Comparison of ENCODE assay signal across 11 mouse cellular contexts in the genomic region with DNA sequence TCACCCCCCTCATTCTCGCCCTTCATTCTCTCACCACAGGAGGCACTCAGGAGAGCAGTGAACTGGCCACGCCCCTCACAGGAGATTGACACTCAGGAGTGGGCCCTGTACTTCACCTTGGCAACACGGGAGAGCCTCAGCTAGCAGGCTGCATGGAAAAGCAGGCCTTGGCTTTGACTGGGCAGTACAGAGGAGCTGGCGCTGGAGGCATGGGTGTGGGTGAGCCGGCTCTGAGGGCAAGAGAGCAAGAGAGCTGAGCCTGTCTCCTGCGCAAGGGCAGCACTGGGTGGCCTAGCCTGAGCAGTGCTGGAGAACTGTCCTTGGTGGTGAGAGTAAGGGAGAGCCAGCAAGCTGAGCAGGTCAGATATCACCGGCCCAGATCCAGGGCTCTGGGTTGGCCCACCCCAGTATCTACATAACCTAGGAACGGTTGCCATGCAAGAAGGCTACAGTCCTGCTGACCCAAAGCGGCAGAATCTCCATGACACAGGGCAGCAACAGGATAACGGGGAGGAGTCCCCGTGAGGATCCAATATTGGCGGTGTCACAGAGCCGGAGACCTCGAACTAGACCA. TPM values are rescaled to one million over a fixed set of nuclear protein-coding genes. Genes with fewer than 3 reads are reported as not detected.
DNase-seq lines count a peak whose midpoint lies in the region; ATAC-seq and TF ChIP-seq lines count a peak whose summit lies in the region.
"Had no signal": no experiment of that assay in that cellular context is flagged by ENCODE, and none has a peak within 500 bp of the region (broad histone marks: within the 10 kb centered on the region; RNA-seq: fewer than 3 reads in every experiment).

No protein-coding gene starts in this region.

- TF ChIP-seq POLR2A in kidney, adult 2 months (IDR thresholded peaks at IDR 0.05; ENCODE audit: low read depth, low read length), result no peak

- 74% methylated on average over 14 of the region's 14 CpGs for WGBS in kidney, embryonic 14.5 days
- WGBS in kidney, adult 2 months, result 74% methylated on average over 14 of the region's 14 CpGs
- WGBS in midbrain, embryonic 12.5 days, result 71% methylated on average over 14 of the region's 14 CpGs
- 72% methylated on average over 14 of the region's 14 CpGs for WGBS in midbrain, embryonic 14.5 days
- 77% methylated on average over 14 of the region's 14 CpGs for WGBS in forebrain, embryonic 13.5 days

- 0 out of 2 replicates have a peak, but pooled peaks have one; percentile 35 for ATAC-seq in kidney, embryonic 14.5 days (ENCODE audit: low FRiP score, low TSS enrichment)
- 0 out of 2 replicates have a peak, but pooled peaks have one; percentile 16 for ATAC-seq in midbrain, embryonic 12.5 days (ENCODE audit: low FRiP score, low read depth)
- ATAC-seq in midbrain, embryonic 14.5 days (ENCODE audit: low FRiP score, low TSS enrichment), result no peak
- ATAC-seq in forebrain, embryonic 13.5 days, result peak; percentile 45; the same call in 1 of the 2 replicates

- DNase-seq in kidney, adult 2 months, result no peak
- no peak for DNase-seq in midbrain, embryonic 14.5 days
- no peak for DNase-seq in testis, postnatal 14 days (ENCODE audit: low spot score)
- no peak for DNase-seq in frontal cortex, postnatal 10 days (ENCODE audit: low spot score in 2 of 2)
- DNase-seq: heart, postnatal 36 days; lung, postnatal 36 days; thymus, adult 18-20 months had no signal

- no peaks in the 10 kb centered on the region for H3K9me3 ChIP-seq in kidney, embryonic 14.5 days (ENCODE audit: control insufficient read depth, low read length)
- no peaks in the 10 kb centered on the region for H3K9me3 ChIP-seq in midbrain, embryonic 12.5 days
- no peaks in the 10 kb centered on the region for H3K9me3 ChIP-seq in midbrain, embryonic 14.5 days (ENCODE audit: control insufficient read depth, low read length)
- H3K9me3 ChIP-seq in forebrain, embryonic 13.5 days (replicated peaks), result no peaks in the 10 kb centered on the region
- H3K9me3 ChIP-seq: neural tube, embryonic 15.5 days had no signal

- no peaks in the 10 kb centered on the region for H3K4me1 ChIP-seq in kidney, embryonic 14.5 days (ENCODE audit: control insufficient read depth, insufficient read depth, low read length)
- no peaks in the 10 kb centered on the region for H3K4me1 ChIP-seq in kidney, adult 2 months (ENCODE audit: control insufficient read depth, insufficient read depth, low read length)
- no peaks in the 10 kb centered on the region for H3K4me1 ChIP-seq in midbrain, embryonic 12.5 days
- H3K4me1 ChIP-seq in midbrain, embryonic 14.5 days (ENCODE audit: control insufficient read depth, insufficient read depth, low read length), result no peaks in the 10 kb centered on the region
- H3K4me1 ChIP-seq in forebrain, embryonic 13.5 days, result peaks cover 6% of the 10 kb centered on the region
- H3K4me1 ChIP-seq: neural tube, embryonic 15.5 days had no signal

- H3K9ac ChIP-seq in kidney, embryonic 14.5 days (ENCODE audit: low read depth, low read length), result no peak overlapping the region
- H3K9ac ChIP-seq in midbrain, embryonic 12.5 days (replicated peaks), result no peak overlapping the region
- H3K9ac ChIP-seq in midbrain, embryonic 14.5 days (replicated peaks; ENCODE audit: low read length), result no peak overlapping the region
- no peak overlapping the region for H3K9ac ChIP-seq in forebrain, embryonic 13.5 days
- H3K9ac ChIP-seq: neural tube, embryonic 15.5 days had no signal

- H3K27me3 ChIP-seq in kidney, embryonic 14.5 days (ENCODE audit: control insufficient read depth, insufficient read depth, low read length), result no peaks in the 10 kb centered on the region
- H3K27me3 ChIP-seq in kidney, adult 2 months (replicated peaks; ENCODE audit: control insufficient read depth, insufficient read depth, low read length), result no peaks in the 10 kb centered on the region
- H3K27me3 ChIP-seq in midbrain, embryonic 12.5 days, result no peaks in the 10 kb centered on the region
- no peaks in the 10 kb centered on the region for H3K27me3 ChIP-seq in midbrain, embryonic 14.5 days (ENCODE audit: control insufficient read depth, insufficient read depth, low read length)
- H3K27me3 ChIP-seq in forebrain, embryonic 13.5 days, result no peaks in the 10 kb centered on the region
- H3K27me3 ChIP-seq: neural tube, embryonic 15.5 days had no signal

- no peak overlapping the region for H3K27ac ChIP-seq in kidney, embryonic 14.5 days (ENCODE audit: low read depth, low read length)
- H3K27ac ChIP-seq in kidney, adult 2 months (ENCODE audit: insufficient read depth, low read depth, low read length), result no peak overlapping the region
- no peak overlapping the region for H3K27ac ChIP-seq in midbrain, embryonic 12.5 days (replicated peaks)
- no peak overlapping the region for H3K27ac ChIP-seq in midbrain, embryonic 14.5 days (replicated peaks; ENCODE audit: low read depth, low read length)
- H3K27ac ChIP-seq in forebrain, embryonic 13.5 days, result no peak overlapping the region
- H3K27ac ChIP-seq: neural tube, embryonic 15.5 days had no signal

- H3K36me3 ChIP-seq in kidney, embryonic 14.5 days (ENCODE audit: control insufficient read depth, insufficient read depth, low read length), result no peaks in the 10 kb centered on the region
- H3K36me3 ChIP-seq in kidney, adult 2 months (ENCODE audit: control insufficient read depth, insufficient read depth, low read length), result no peaks in the 10 kb centered on the region
- H3K36me3 ChIP-seq in midbrain, embryonic 12.5 days, result no peaks in the 10 kb centered on the region
- no peaks in the 10 kb centered on the region for H3K36me3 ChIP-seq in midbrain, embryonic 14.5 days (ENCODE audit: control insufficient read depth, insufficient read depth, low read length)
- H3K36me3 ChIP-seq in forebrain, embryonic 13.5 days (ENCODE audit: poor library complexity, severe bottlenecking), result no peaks in the 10 kb centered on the region
- H3K36me3 ChIP-seq: neural tube, embryonic 15.5 days had no signal

- H3K4me2 ChIP-seq in kidney, embryonic 14.5 days (replicated peaks; ENCODE audit: low read depth, low read length), result no peak overlapping the region
- no peak overlapping the region for H3K4me2 ChIP-seq in midbrain, embryonic 12.5 days (replicated peaks)
- no peak overlapping the region for H3K4me2 ChIP-seq in midbrain, embryonic 14.5 days (ENCODE audit: low read length)
- H3K4me2 ChIP-seq in forebrain, embryonic 13.5 days, result no peak overlapping the region
- H3K4me2 ChIP-seq: neural tube, embryonic 15.5 days had no signal

- no peak overlapping the region for H3K4me3 ChIP-seq in kidney, embryonic 14.5 days (ENCODE audit: low read length)
- H3K4me3 ChIP-seq in kidney, adult 2 months (ENCODE audit: insufficient read depth, low read depth, low read length), result no peak overlapping the region
- no peak overlapping the region for H3K4me3 ChIP-seq in midbrain, embryonic 12.5 days
- no peak overlapping the region for H3K4me3 ChIP-seq in midbrain, embryonic 14.5 days (replicated peaks; ENCODE audit: low read depth, low read length)
- H3K4me3 ChIP-seq in forebrain, embryonic 13.5 days, result no peak overlapping the region
- H3K4me3 ChIP-seq: neural tube, embryonic 15.5 days had no signal

- no peak for TF ChIP-seq CTCF in kidney, adult 2 months (conservative IDR thresholded peaks at IDR 0.05; ENCODE audit: insufficient read depth, insufficient read length, low read depth, low read length)

RNA-seq across cellular contexts. Expression of gene Dok5, which starts 35.6 kb away (rescaled TPM):
- polyA plus RNA-seq in kidney, embryonic 14.5 days (2014; fragmentation: Nextera tagmentation; extraction: Ambion mirVana), result 0.81 and 0.85 TPM in 2 replicates
- polyA plus RNA-seq in kidney, adult 2 months (2012; rRNA removed), result 0.10 and 0.16 TPM in 2 replicates
- 25.5 and 25.6 TPM in 2 replicates for polyA plus RNA-seq in midbrain, embryonic 12.5 days (2016; fragmentation: Nextera tagmentation; extraction: Ambion mirVana)
- polyA plus RNA-seq in midbrain, embryonic 14.5 days (2014; fragmentation: Nextera tagmentation; extraction: Ambion mirVana), result 31.5 and 43.0 TPM in 2 replicates
- polyA plus RNA-seq in forebrain, embryonic 13.5 days (2015; fragmentation: Nextera tagmentation; extraction: Ambion mirVana), result 30.4 and 30.5 TPM in 2 replicates

Comparison
In these comparisons a context has a peak if more than half of its experiments do, and no peak if none do; other contexts are left out.
1. RNA of gene Dok5, which starts 35.6 kb away (polyA plus RNA-seq): 31.5 to 43.0 TPM in midbrain, embryonic 14.5 days, 30.4 to 30.5 TPM in forebrain, embryonic 13.5 days and 25.5 to 25.6 TPM in midbrain, embryonic 12.5 days; 0.81 to 0.85 TPM in kidney, embryonic 14.5 days and 0.10 to 0.16 TPM in kidney, adult 2 months; every median in the first group is over 10 times any median in the second.